Comparison of ENCODE assay signal across 10 mouse cellular contexts in the genomic region with DNA sequence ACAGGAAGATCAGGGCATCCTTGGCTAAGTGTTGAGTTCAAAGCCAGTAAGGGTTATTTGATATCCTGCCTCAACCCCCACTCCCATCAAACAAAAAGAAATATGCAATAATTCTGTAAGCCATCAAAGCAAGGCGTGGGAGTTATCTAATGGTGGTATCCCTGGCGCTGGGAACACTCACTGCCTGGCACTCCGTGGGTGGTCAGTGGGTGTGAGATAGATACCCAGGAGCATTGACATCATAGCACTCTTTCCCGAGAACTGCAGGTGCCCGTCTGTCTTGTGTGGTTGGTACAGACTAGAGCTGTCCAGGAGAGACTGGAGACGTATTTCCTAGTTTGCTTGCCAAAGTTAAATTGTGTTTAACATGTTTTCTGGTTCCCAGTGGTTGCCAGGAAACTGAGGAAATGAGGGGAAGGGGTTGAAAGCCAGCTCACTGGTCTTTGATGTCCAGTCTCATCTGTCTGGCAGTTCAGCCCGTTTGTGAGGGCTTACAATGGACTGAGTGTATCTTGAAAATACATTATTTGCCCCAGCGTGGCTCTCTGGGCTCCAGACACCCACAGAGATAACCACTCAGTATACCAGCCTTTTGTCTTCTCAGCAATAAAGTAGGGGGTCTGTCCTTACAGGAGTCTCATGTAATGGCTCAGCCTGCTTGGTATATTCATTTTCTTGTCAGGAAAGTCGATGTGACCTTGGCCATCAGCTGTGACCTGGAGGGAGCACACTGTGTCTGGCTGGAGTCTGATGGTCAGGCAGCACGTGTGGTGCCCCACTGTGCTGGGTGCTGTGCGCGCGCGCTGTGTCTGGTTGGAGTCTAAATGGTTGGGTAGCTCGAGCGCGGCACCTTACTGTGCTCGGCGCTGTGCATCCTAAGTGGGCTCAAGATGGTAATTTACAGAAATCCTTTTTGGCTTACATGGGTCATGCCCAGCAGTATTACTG. TPM values are rescaled to one million over a fixed set of nuclear protein-coding genes. Genes with fewer than 3 reads are reported as not detected.
DNase-seq lines count a peak whose midpoint lies in the region; ATAC-seq and TF ChIP-seq lines count a peak whose summit lies in the region.
"Had no signal": no experiment of that assay in that cellular context is flagged by ENCODE, and none has a peak within 500 bp of the region (broad histone marks: within the 10 kb centered on the region; RNA-seq: fewer than 3 reads in every experiment).

No protein-coding gene starts in this region.

- H3K36me3 ChIP-seq in kidney, embryonic 14.5 days (ENCODE audit: control insufficient read depth, insufficient read depth, low read length) = peaks cover 3% of the 10 kb centered on the region; the same call in 1 of the 2 replicates
- no peaks in the 10 kb centered on the region for H3K36me3 ChIP-seq in embryonic facial prominence, embryonic 11.5 days (replicated peaks; ENCODE audit: control insufficient read depth, insufficient read depth, low read depth, low read length)
- H3K36me3 ChIP-seq in limb, embryonic 14.5 days (ENCODE audit: control insufficient read depth, insufficient read depth, low read length) = peaks cover 5% of the 10 kb centered on the region; the same call in 1 of the 2 replicates

- intact Hi-C loops in left cerebral cortex, postnatal 36 days (cut with DNase I) = no loop called here

- no peak overlapping the region for H3K9ac ChIP-seq in kidney, embryonic 14.5 days (ENCODE audit: low read depth, low read length)
- no peak overlapping the region for H3K9ac ChIP-seq in embryonic facial prominence, embryonic 11.5 days (replicated peaks; ENCODE audit: low read length)
- no peak overlapping the region for H3K9ac ChIP-seq in limb, embryonic 14.5 days (ENCODE audit: low read depth, low read length, severe bottlenecking)

- no peak for TF ChIP-seq POLR2A in limb, embryonic 14.5 days (IDR thresholded peaks at IDR 0.05; ENCODE audit: borderline replicate concordance, extremely low read depth, insufficient read depth, insufficient read length)

- H3K9me3 ChIP-seq in kidney, embryonic 14.5 days (ENCODE audit: control insufficient read depth, low read length) = no peaks in the 10 kb centered on the region
- H3K9me3 ChIP-seq in embryonic facial prominence, embryonic 11.5 days (replicated peaks; ENCODE audit: control insufficient read depth, low read length) = no peaks in the 10 kb centered on the region
- H3K9me3 ChIP-seq in limb, embryonic 14.5 days (ENCODE audit: control insufficient read depth, low read length) = no peaks in the 10 kb centered on the region

- peaks cover 65% of the 10 kb centered on the region for H3K4me1 ChIP-seq in kidney, embryonic 14.5 days (ENCODE audit: control insufficient read depth, insufficient read depth, low read length)
- peaks cover 17% of the 10 kb centered on the region for H3K4me1 ChIP-seq in embryonic facial prominence, embryonic 11.5 days (ENCODE audit: control insufficient read depth, insufficient read depth, low read length)
- peaks cover 36% of the 10 kb centered on the region for H3K4me1 ChIP-seq in limb, embryonic 14.5 days (ENCODE audit: control insufficient read depth, insufficient read depth, low read length)

- H3K27ac ChIP-seq in kidney, embryonic 14.5 days (ENCODE audit: low read depth, low read length) = 0 out of 2 replicates have a peak overlapping the region, but pooled peaks have one; percentile 2
- H3K27ac ChIP-seq in embryonic facial prominence, embryonic 11.5 days (replicated peaks; ENCODE audit: low read depth, low read length) = 0 out of 2 replicates have a peak overlapping the region, but pooled peaks have one; percentile 35
- H3K27ac ChIP-seq in limb, embryonic 14.5 days (replicated peaks; ENCODE audit: low read depth, low read length) = peak overlapping the region; percentile 82; the same call in 1 of the 2 replicates

- no peaks in the 10 kb centered on the region for H3K27me3 ChIP-seq in kidney, embryonic 14.5 days (ENCODE audit: control insufficient read depth, insufficient read depth, low read length)
- H3K27me3 ChIP-seq in embryonic facial prominence, embryonic 11.5 days (ENCODE audit: control insufficient read depth, insufficient read depth, low read length) = no peaks in the 10 kb centered on the region
- H3K27me3 ChIP-seq in limb, embryonic 14.5 days (ENCODE audit: control insufficient read depth, insufficient read depth, low read length) = no peaks in the 10 kb centered on the region

- WGBS in kidney, embryonic 14.5 days = 64% methylated on average over 19 of the region's 19 CpGs
- WGBS in embryonic facial prominence, embryonic 11.5 days = 73% methylated on average over 19 of the region's 19 CpGs
- WGBS in limb, embryonic 14.5 days = 71% methylated on average over 19 of the region's 19 CpGs

- ATAC-seq in kidney, embryonic 14.5 days (ENCODE audit: low FRiP score, low TSS enrichment) = no peak
- no peak for ATAC-seq in embryonic facial prominence, embryonic 11.5 days (replicated peaks; ENCODE audit: insufficient number of reproducible peaks, low FRiP score, low TSS enrichment, low read depth)
- ATAC-seq in limb, embryonic 14.5 days (ENCODE audit: low FRiP score, low read depth) = no peak

- H3K4me2 ChIP-seq in kidney, embryonic 14.5 days (replicated peaks; ENCODE audit: low read depth, low read length) = no peak overlapping the region; the same call in 1 of the 2 replicates
- no peak overlapping the region for H3K4me2 ChIP-seq in embryonic facial prominence, embryonic 11.5 days (ENCODE audit: low read depth, low read length)
- no peak overlapping the region for H3K4me2 ChIP-seq in limb, embryonic 14.5 days (replicated peaks; ENCODE audit: low read depth, low read length, severe bottlenecking)

- H3K4me3 ChIP-seq in kidney, embryonic 14.5 days (ENCODE audit: low read length) = no peak overlapping the region
- H3K4me3 ChIP-seq in embryonic facial prominence, embryonic 11.5 days (ENCODE audit: low read depth, low read length) = no peak overlapping the region
- no peak overlapping the region for H3K4me3 ChIP-seq in limb, embryonic 14.5 days (replicated peaks; ENCODE audit: low read length)

- no peak for DNase-seq in kidney, postnatal 36 days
- DNase-seq in ZHBTc4 (ENCODE audit: low read depth, low spot score) = peak; percentile 51
- no peak for DNase-seq in embryonic facial prominence, embryonic 11.5 days (ENCODE audit: low spot score)
- DNase-seq in limb, embryonic 14.5 days (ENCODE audit: low spot score) = no peak
- DNase-seq in c-Kit-positive CD71-positive TER-119-positive erythroid progenitor cells, embryonic 14.5 days (ENCODE audit: low spot score) = no peak
- DNase-seq in Muller cell, postnatal 12 days (ENCODE audit: inconsistent ontology term) = no peak
- no peak for DNase-seq in left cerebral cortex, postnatal 36 days (ENCODE audit: low spot score in 2 of 2)
- DNase-seq: lung, postnatal 14 days had no signal

RNA-seq across cellular contexts. Expression of gene Wbp1l, which starts 22.6 kb away (rescaled TPM):
- 26.2 and 46.1 TPM in 2 replicates for polyA plus RNA-seq in kidney, embryonic 14.5 days (2014; fragmentation: Nextera tagmentation; extraction: Ambion mirVana)
- 30.1 and 34.4 TPM in 2 replicates for polyA plus RNA-seq in embryonic facial prominence, embryonic 11.5 days (2014; fragmentation: Nextera tagmentation; extraction: Ambion mirVana)
- polyA plus RNA-seq in limb, embryonic 14.5 days (2012; rRNA removed) = 44.0 and 54.1 TPM in 2 replicates
- polyA plus RNA-seq in limb, embryonic 14.5 days (2014; fragmentation: Nextera tagmentation; extraction: Ambion mirVana) = 42.6 and 43.8 TPM in 2 replicates
- total RNA-seq in left cerebral cortex, postnatal 36 days (2021) = 10 to 100 TPM; 34.2 to 38.3 TPM

RNA-seq across cellular contexts. Expression of gene Sfxn2, which starts 48.3 kb away (rescaled TPM):
- 18.1 and 25.1 TPM in 2 replicates for polyA plus RNA-seq in kidney, embryonic 14.5 days (2014; fragmentation: Nextera tagmentation; extraction: Ambion mirVana)
- polyA plus RNA-seq in embryonic facial prominence, embryonic 11.5 days (2014; fragmentation: Nextera tagmentation; extraction: Ambion mirVana) = 13.6 and 14.7 TPM in 2 replicates
- polyA plus RNA-seq in limb, embryonic 14.5 days (2012; rRNA removed) = 26.4 and 26.7 TPM in 2 replicates
- polyA plus RNA-seq in limb, embryonic 14.5 days (2014; fragmentation: Nextera tagmentation; extraction: Ambion mirVana) = 21.2 and 22.0 TPM in 2 replicates
- 1 to 10 TPM; 4.3 to 7.1 TPM for total RNA-seq in left cerebral cortex, postnatal 36 days (2021)

RNA-seq across cellular contexts. Expression of gene Arl3, which starts 48.5 kb away (rescaled TPM):
- polyA plus RNA-seq in kidney, embryonic 14.5 days (2014; fragmentation: Nextera tagmentation; extraction: Ambion mirVana) = 98.3 and 182 TPM in 2 replicates
- polyA plus RNA-seq in embryonic facial prominence, embryonic 11.5 days (2014; fragmentation: Nextera tagmentation; extraction: Ambion mirVana) = 122 and 130 TPM in 2 replicates
- polyA plus RNA-seq in limb, embryonic 14.5 days (2012; rRNA removed) = 93.0 and 120 TPM in 2 replicates
- 87.2 and 97.8 TPM in 2 replicates for polyA plus RNA-seq in limb, embryonic 14.5 days (2014; fragmentation: Nextera tagmentation; extraction: Ambion mirVana)
- 100 to 1,000 TPM; 112 to 120 TPM for total RNA-seq in left cerebral cortex, postnatal 36 days (2021)

RNA-seq across cellular contexts. Expression of gene Cyp17a1, which starts 51.5 kb away (rescaled TPM):
- not detected in 2 replicates for polyA plus RNA-seq in kidney, embryonic 14.5 days (2014; fragmentation: Nextera tagmentation; extraction: Ambion mirVana)
- not detected in 2 replicates for polyA plus RNA-seq in embryonic facial prominence, embryonic 11.5 days (2014; fragmentation: Nextera tagmentation; extraction: Ambion mirVana)
- 0.20 and 0.22 TPM in 2 replicates for polyA plus RNA-seq in limb, embryonic 14.5 days (2012; rRNA removed)
- 0.23 and 0.47 TPM in 2 replicates for polyA plus RNA-seq in limb, embryonic 14.5 days (2014; fragmentation: Nextera tagmentation; extraction: Ambion mirVana)
- not detected for total RNA-seq in left cerebral cortex, postnatal 36 days (2021)
- polyA plus RNA-seq: frontal cortex, adult 2 months had no signal

Comparison
In these comparisons a context has a peak if more than half of its experiments do, and no peak if none do; other contexts are left out.
1. H3K27ac ChIP-seq: peak in every context shown above with its lines; median percentile 82 in limb, embryonic 14.5 days; 35 in embryonic facial prominence, embryonic 11.5 days; 2 in kidney, embryonic 14.5 days.